Mouse (Mus musculus) heart, postnatal 25 days (tissue): ENCODE measurements around the gene Gm10188. TPM values are rescaled to one million over a fixed set of nuclear protein-coding genes. Genes with fewer than 3 reads are reported as not detected.
A peak's percentile ranks its signal among the peaks of the same experiment; 100 is the strongest.

Experiments used
- DNase-seq: peaks from one replicate; pipeline ENCODE4 v3.0.0; 2022; ENCODE audit warnings: low spot score
- intact Hi-C: fragments of 180-260 bp; cut with DNase I; formaldehyde crosslinking; loops from one replicate; pipeline ENCODE4 v1.15.1; 2025
- total RNA-seq, 2 experiments: library from RNA; stranded (reverse); gene quantifications; 2 replicates each; pipeline ENCODE4 v1.2.3; 2021

Gene Gm10188
- not detected for total RNA-seq

- intact Hi-C loops = loop anchor here (10.0 kb wide), 2 partner anchors 125 to 245 kb away; no protein-coding TSS in a partner anchor
- DNase-seq = no peak
Measured at GRCm38 (mm10) chr1:132229667-132230066, at the start of gene Gm10188. Gm10188 (minus strand) TSS chr1:132229767.

GRCm38 (mm10) chr1:132277124-132277523 is 47.6 kb upstream of the Gm10188 start:
- DNase-seq = no peak
- intact Hi-C loops = no loop called here

GRCm38 (mm10) chr1:132276694-132277093 is 47.1 kb upstream of the Gm10188 start:
- no peak for DNase-seq
- intact Hi-C loops = no loop called here

- no peak for DNase-seq
- intact Hi-C loops = no loop called here
Measured at GRCm38 (mm10) chr1:132271237-132271636, 41.7 kb upstream of the Gm10188 start.

GRCm38 (mm10) chr1:132268418-132269060 is 39.0 kb upstream of the Gm10188 start:
- DNase-seq = no peak
- intact Hi-C loops = no loop called here

- intact Hi-C loops = no loop called here
- no peak for DNase-seq
Measured at GRCm38 (mm10) chr1:132267959-132268358, 38.4 kb upstream of the Gm10188 start.

- intact Hi-C loops = no loop called here
- DNase-seq = no peak
Measured at GRCm38 (mm10) chr1:132266791-132267557, 37.4 kb upstream of the Gm10188 start.

- no peak for DNase-seq
- intact Hi-C loops = no loop called here
Measured at GRCm38 (mm10) chr1:132265936-132266335, 36.4 kb upstream of the Gm10188 start.

- intact Hi-C loops = no loop called here
- DNase-seq = no peak
Measured at GRCm38 (mm10) chr1:132265211-132265859, 35.8 kb upstream of the Gm10188 start.

GRCm38 (mm10) chr1:132264577-132264976 is 35.0 kb upstream of the Gm10188 start:
- intact Hi-C loops = no loop called here
- DNase-seq = no peak

GRCm38 (mm10) chr1:132263618-132264017 is 34.1 kb upstream of the Gm10188 start:
- intact Hi-C loops = no loop called here
- no peak for DNase-seq

GRCm38 (mm10) chr1:132261058-132261457 is 31.5 kb upstream of the Gm10188 start:
- intact Hi-C loops = no loop called here
- DNase-seq = no peak

- intact Hi-C loops = no loop called here
Measured at GRCm38 (mm10) chr1:132260331-132260730, 30.8 kb upstream of the Gm10188 start.

GRCm38 (mm10) chr1:132254467-132254866 is 24.9 kb upstream of the Gm10188 start:
- DNase-seq = no peak
- intact Hi-C loops = no loop called here

More at GRCm38 (mm10) chr1:132260331-132260730, 30.8 kb upstream of the Gm10188 start:
- DNase-seq = no peak

- intact Hi-C loops = no loop called here
- DNase-seq = no peak
Measured at GRCm38 (mm10) chr1:132246641-132247040, 17.1 kb upstream of the Gm10188 start.

- DNase-seq = peak; percentile 3
- intact Hi-C loops = no loop called here
Measured at GRCm38 (mm10) chr1:132246137-132246536, 16.6 kb upstream of the Gm10188 start.

GRCm38 (mm10) chr1:132245010-132245409 is 15.4 kb upstream of the Gm10188 start:
- intact Hi-C loops = no loop called here
- no peak for DNase-seq

- peak; percentile 19 for DNase-seq
- intact Hi-C loops = loop anchor here (1.0 to 10.0 kb wide), 5 partner anchors 27 to 253 kb away; no protein-coding TSS in a partner anchor
Measured at GRCm38 (mm10) chr1:132237585-132238159, 8.1 kb upstream of the Gm10188 start.

- no peak for DNase-seq
- intact Hi-C loops = loop anchor here (10.0 kb wide), 2 partner anchors 120 to 250 kb away; no protein-coding TSS in a partner anchor
Measured at GRCm38 (mm10) chr1:132234757-132235273, 5.2 kb upstream of the Gm10188 start.

- no peak for DNase-seq
- intact Hi-C loops = loop anchor here (10.0 kb wide), 2 partner anchors 121 to 249 kb away; no protein-coding TSS in a partner anchor
Measured at GRCm38 (mm10) chr1:132233566-132233965, 4.0 kb upstream of the Gm10188 start.
